8 mouse cellular contexts compared by ENCODE assay signal in genomic region chr4:134287168-134287564, GRCm38 (mm10). TPM values are rescaled to one million over a fixed set of nuclear protein-coding genes. Genes with fewer than 3 reads are reported as not detected.
A peak's percentile ranks its signal among the peaks of the same experiment; 100 is the strongest.
DNase-seq lines count a peak whose midpoint lies in the region; ATAC-seq and TF ChIP-seq lines count a peak whose summit lies in the region.

No protein-coding gene starts in this region.

- no peaks in the 10 kb centered on the region for H3K27me3 ChIP-seq in lung, embryonic 15.5 days
- H3K27me3 ChIP-seq in thymus, adult 2 months (ENCODE audit: control insufficient read depth, insufficient read depth, low read length) = no peaks in the 10 kb centered on the region

- TF ChIP-seq POLR2A in olfactory bulb, adult 2 months (IDR thresholded peaks at IDR 0.05; ENCODE audit: insufficient read depth, low read depth, low read length) = peak; percentile 93
- peak; percentile 99 for TF ChIP-seq POLR2A in thymus, adult 2 months (IDR thresholded peaks at IDR 0.05; ENCODE audit: control insufficient read depth, extremely low read depth, insufficient read depth, low read length, poor library complexity)

- peaks cover 20% of the 10 kb centered on the region for H3K36me3 ChIP-seq in lung, embryonic 15.5 days
- peaks cover 8% of the 10 kb centered on the region; the same call in 1 of the 2 replicates for H3K36me3 ChIP-seq in thymus, adult 2 months (ENCODE audit: control insufficient read depth, insufficient read depth, low read length)

- H3K4me2 ChIP-seq in lung, embryonic 15.5 days = peak overlapping the region; percentile 90

- H3K4me3 ChIP-seq in lung, embryonic 15.5 days = peak overlapping the region; percentile 96
- H3K4me3 ChIP-seq in olfactory bulb, adult 2 months (ENCODE audit: insufficient read depth, low read depth, low read length) = peak overlapping the region; percentile 98
- H3K4me3 ChIP-seq in thymus, adult 2 months (ENCODE audit: control insufficient read depth, insufficient read depth, low read length) = peak overlapping the region; percentile 75

- H3K4me1 ChIP-seq in lung, embryonic 15.5 days = peaks cover 20% of the 10 kb centered on the region
- 0 out of 2 replicates have a peak, but pooled peaks cover 6% of the 10 kb centered on the region for H3K4me1 ChIP-seq in olfactory bulb, adult 2 months (ENCODE audit: control insufficient read depth, insufficient read depth, low read length)
- H3K4me1 ChIP-seq in thymus, adult 2 months (replicated peaks; ENCODE audit: control insufficient read depth, insufficient read depth, low read length) = peaks cover 7% of the 10 kb centered on the region

- H3K9me3 ChIP-seq in lung, embryonic 15.5 days = no peaks in the 10 kb centered on the region

- ATAC-seq in hematopoietic stem cell, adult 5-6 weeks (replicated peaks in 1 of 2; ENCODE audit: insufficient read depth in 1 of 2, low FRiP score in 2 of 2, low TSS enrichment in 1 of 2, low read depth in 1 of 2, poor library complexity in 2 of 2, severe bottlenecking in 2 of 2) = peak; percentile 42 to 64
- ATAC-seq in lung, embryonic 15.5 days (ENCODE audit: borderline replicate concordance, extremely low read depth, low FRiP score, low TSS enrichment) = peak; percentile 95

- WGBS in lung, embryonic 15.5 days = 0% methylated on average over 42 of the region's 59 CpGs
- under 1% methylated on average over 57 of the region's 59 CpGs for WGBS in olfactory bulb, adult 2 months
- WGBS in thymus, adult 2 months = under 1% methylated on average over 59 of the region's 59 CpGs

- DNase-seq in MN1 (ENCODE audit: low spot score) = peak; percentile 98
- peak; percentile 97 for DNase-seq in cerebellum, adult 8-10 months
- DNase-seq in forelimb bud, embryonic 11.5 days (ENCODE audit: low read depth, low spot score) = peak; percentile 93
- peak; percentile 73 for DNase-seq in layer of hippocampus, adult 9-10 months (ENCODE audit: low spot score)
- DNase-seq in thymus, adult 2 months = peak; percentile 97

- no peak for TF ChIP-seq CTCF in olfactory bulb, adult 2 months (IDR thresholded peaks at IDR 0.05; ENCODE audit: insufficient read depth, low read depth, low read length)
- TF ChIP-seq CTCF in thymus, adult 2 months (IDR thresholded peaks at IDR 0.05; ENCODE audit: borderline replicate concordance, control insufficient read depth, extremely low read depth, insufficient read depth, low read length, poor library complexity) = peak; percentile 71; the same call in 1 of the 2 replicates

- peak overlapping the region; percentile 100 for H3K27ac ChIP-seq in lung, embryonic 15.5 days
- peak overlapping the region; percentile 76 for H3K27ac ChIP-seq in olfactory bulb, adult 2 months (ENCODE audit: insufficient read depth, low read depth, low read length)
- peak overlapping the region; percentile 67 for H3K27ac ChIP-seq in thymus, adult 2 months (ENCODE audit: control insufficient read depth, insufficient read depth, low read length)

- H3K9ac ChIP-seq in lung, embryonic 15.5 days = peak overlapping the region; percentile 99

RNA-seq across cellular contexts. Expression of gene Pdik1l, which starts 0.5 kb away (rescaled TPM):
- 32.7 and 36.2 TPM in 2 replicates for total RNA-seq in hematopoietic stem cell, adult 5-6 weeks (2017)
- 21.0 and 23.2 TPM in 2 replicates for polyA plus RNA-seq in lung, embryonic 15.5 days (2015; fragmentation: Nextera tagmentation; extraction: Ambion mirVana)
- not detected in 2 replicates for polyA plus RNA-seq in olfactory bulb, adult 2 months (2012; ENCODE audit: insufficient read depth, insufficient read length, low replicate concordance, missing spikeins)
- polyA plus RNA-seq in thymus, adult 2 months (2012; rRNA removed) = 13.3 and 14.4 TPM in 2 replicates

RNA-seq across cellular contexts. Expression of gene Trim63, which starts 27.8 kb away (rescaled TPM):
- total RNA-seq in hematopoietic stem cell, adult 5-6 weeks (2017) = not detected in 2 replicates
- polyA plus RNA-seq in lung, embryonic 15.5 days (2015; fragmentation: Nextera tagmentation; extraction: Ambion mirVana) = 3.3 and 4.3 TPM in 2 replicates
- polyA plus RNA-seq in olfactory bulb, adult 2 months (2012; ENCODE audit: insufficient read depth, insufficient read length, low replicate concordance, missing spikeins) = not detected in 2 replicates
- 0.43 and 5.9 TPM in 2 replicates for polyA plus RNA-seq in thymus, adult 2 months (2012; rRNA removed)

RNA-seq across cellular contexts. Expression of gene Grrp1, which starts 33.3 kb away (rescaled TPM):
- total RNA-seq in hematopoietic stem cell, adult 5-6 weeks (2017) = 1.1 and 2.1 TPM in 2 replicates
- 11.0 and 12.5 TPM in 2 replicates for polyA plus RNA-seq in lung, embryonic 15.5 days (2015; fragmentation: Nextera tagmentation; extraction: Ambion mirVana)
- not detected in 2 replicates for polyA plus RNA-seq in olfactory bulb, adult 2 months (2012; ENCODE audit: insufficient read depth, insufficient read length, low replicate concordance, missing spikeins)
- 5.2 and 6.6 TPM in 2 replicates for polyA plus RNA-seq in thymus, adult 2 months (2012; rRNA removed)

RNA-seq across cellular contexts. Expression of gene Gm30191, which starts 40.4 kb away (rescaled TPM):
- not detected in 2 replicates for total RNA-seq in hematopoietic stem cell, adult 5-6 weeks (2017)
- not detected in 2 replicates for polyA plus RNA-seq in lung, embryonic 15.5 days (2015; fragmentation: Nextera tagmentation; extraction: Ambion mirVana)
- not detected in 2 replicates for polyA plus RNA-seq in olfactory bulb, adult 2 months (2012; ENCODE audit: insufficient read depth, insufficient read length, low replicate concordance, missing spikeins)
- not detected in 2 replicates for polyA plus RNA-seq in thymus, adult 2 months (2012; rRNA removed)

RNA-seq across cellular contexts. Expression of gene Zfp593, which starts 41.8 kb away (rescaled TPM):
- 10.7 and 14.4 TPM in 2 replicates for total RNA-seq in hematopoietic stem cell, adult 5-6 weeks (2017)
- polyA plus RNA-seq in lung, embryonic 15.5 days (2015; fragmentation: Nextera tagmentation; extraction: Ambion mirVana) = 15.2 and 15.9 TPM in 2 replicates
- not detected in 2 replicates for polyA plus RNA-seq in olfactory bulb, adult 2 months (2012; ENCODE audit: insufficient read depth, insufficient read length, low replicate concordance, missing spikeins)
- 14.8 and 15.1 TPM in 2 replicates for polyA plus RNA-seq in thymus, adult 2 months (2012; rRNA removed)

Comparison
In these comparisons a context has a peak if more than half of its experiments do, and no peak if none do; other contexts are left out.
1. Peak in every context shown above with its lines: DNase-seq, ATAC-seq, H3K4me3 ChIP-seq and H3K27ac ChIP-seq.
2. RNA of gene Pdik1l, which starts 0.5 kb away (polyA plus RNA-seq): 21.0 to 23.2 TPM in lung, embryonic 15.5 days and 13.3 to 14.4 TPM in thymus, adult 2 months; not detected in olfactory bulb, adult 2 months; every median in the first group is over 10 times any median in the second.